Mouse (Mus musculus) gastrocnemius, adult 18-20 months (tissue): ENCODE measurements at regions not wholly inside any gene's neighbourhood (a gene's known extent, or its start where the extent isn't known, plus 50 kb on each side); places are given as distances from the start of the nearest gene placed in this dataset.
A peak's percentile ranks its signal among the peaks of the same experiment; 100 is the strongest.

Source experiments
- DNase-seq: peaks from one replicate; pipeline ENCODE4 v3.0.0; 2021; ENCODE audit warnings: low spot score

- peak; percentile 75 for DNase-seq
These were observed 53.7 kb upstream of the Dcbld2 start for GRCm38 (mm10) chr16:58354551-58354950.
